Mouse (Mus musculus) liver, embryonic 14.5 days (tissue): ENCODE results near the gene Shroom3.

ENCODE experiments used
- CTCF ChIP-seq: IDR thresholded peaks from 2 replicates; pipeline ENCODE4 v1.5.1; 2016; ENCODE audit warnings: antibody characterized with exemption, low read depth, control low read depth
- EP300 ChIP-seq: IDR thresholded peaks from 2 replicates; pipeline ENCODE4 v1.6.1; 2016; ENCODE audit warnings: antibody characterized with exemption, low read depth

GRCm38 (mm10) chr5:92905594-92906008 lies 222.4 kb downstream of the Shroom3 start:
- TF ChIP-seq CTCF: no peak
- no peak for TF ChIP-seq EP300
